Mouse (Mus musculus): ENCODE measurements at regions not wholly inside any gene's neighbourhood (a gene's known extent, or its start where the extent isn't known, plus 50 kb on each side); places are given as distances from the start of the nearest gene placed in this dataset.

GRCm38 (mm10) chr15:24297236-24297635 is 1116.3 kb downstream of the Basp1 start:
- H3K4me3 ChIP-seq (replicated peaks; ENCODE audit: low read length): no peak overlapping the region
- no peaks in the 10 kb centered on the region for H3K9me3 ChIP-seq (ENCODE audit: control insufficient read depth, low read length)
- DNase-seq (ENCODE audit: low spot score): no peak
- no peak overlapping the region for H3K4me2 ChIP-seq (replicated peaks; ENCODE audit: low read depth, low read length, severe bottlenecking)
- H3K36me3 ChIP-seq (ENCODE audit: control insufficient read depth, insufficient read depth, low read length): no peaks in the 10 kb centered on the region
- no peak for TF ChIP-seq POLR2A (IDR thresholded peaks at IDR 0.05; ENCODE audit: borderline replicate concordance, extremely low read depth, insufficient read depth, insufficient read length)
- ATAC-seq (ENCODE audit: low FRiP score, low read depth): no peak
- H3K9ac ChIP-seq (ENCODE audit: low read depth, low read length, severe bottlenecking): no peak overlapping the region
- no peak overlapping the region for H3K27ac ChIP-seq (replicated peaks; ENCODE audit: low read depth, low read length)
- H3K4me1 ChIP-seq (ENCODE audit: control insufficient read depth, insufficient read depth, low read length): no peaks in the 10 kb centered on the region
- no peaks in the 10 kb centered on the region for H3K27me3 ChIP-seq (ENCODE audit: control insufficient read depth, insufficient read depth, low read length)

GRCm38 (mm10) chr15:24296798-24297197 is 1116.8 kb downstream of the Basp1 start:
- no peak for ATAC-seq (ENCODE audit: low FRiP score, low read depth)
- H3K27me3 ChIP-seq (ENCODE audit: control insufficient read depth, insufficient read depth, low read length): no peaks in the 10 kb centered on the region

GRCm38 (mm10) chr15:24275100-24275499 is 1138.5 kb downstream of the Basp1 start:
- no peak for ATAC-seq (ENCODE audit: low FRiP score, low read depth)
- WGBS: 70% methylated on average over 5 of the region's 5 CpGs
- H3K9me3 ChIP-seq (ENCODE audit: control insufficient read depth, low read length): no peaks in the 10 kb centered on the region
- H3K4me1 ChIP-seq (ENCODE audit: control insufficient read depth, insufficient read depth, low read length): no peaks in the 10 kb centered on the region
- H3K4me3 ChIP-seq (replicated peaks; ENCODE audit: low read length): no peak overlapping the region
- H3K36me3 ChIP-seq (ENCODE audit: control insufficient read depth, insufficient read depth, low read length): no peaks in the 10 kb centered on the region
- DNase-seq (ENCODE audit: low spot score): no peak
- no peak overlapping the region for H3K9ac ChIP-seq (ENCODE audit: low read depth, low read length, severe bottlenecking)
- TF ChIP-seq POLR2A (IDR thresholded peaks at IDR 0.05; ENCODE audit: borderline replicate concordance, extremely low read depth, insufficient read depth, insufficient read length): no peak
- H3K27me3 ChIP-seq (ENCODE audit: control insufficient read depth, insufficient read depth, low read length): no peaks in the 10 kb centered on the region
- no peak overlapping the region for H3K4me2 ChIP-seq (replicated peaks; ENCODE audit: low read depth, low read length, severe bottlenecking)
- no peak overlapping the region for H3K27ac ChIP-seq (replicated peaks; ENCODE audit: low read depth, low read length)

More at GRCm38 (mm10) chr15:24296798-24297197, 1116.8 kb downstream of the Basp1 start:
- Histone ChIP-seq H3K4me2 (replicated peaks; ENCODE audit: low read depth, low read length, severe bottlenecking) (no peak overlapping the region), H3K9ac (ENCODE audit: low read depth, low read length, severe bottlenecking) (no peak overlapping the region), H3K4me3 (replicated peaks; ENCODE audit: low read length) (no peak overlapping the region), H3K4me1 (ENCODE audit: control insufficient read depth, insufficient read depth, low read length) (no peaks in the 10 kb centered on the region), H3K36me3 (ENCODE audit: control insufficient read depth, insufficient read depth, low read length) (no peaks in the 10 kb centered on the region), H3K27ac (replicated peaks; ENCODE audit: low read depth, low read length) (no peak overlapping the region), H3K9me3 (ENCODE audit: control insufficient read depth, low read length) (no peaks in the 10 kb centered on the region)
- no peak for TF ChIP-seq POLR2A (IDR thresholded peaks at IDR 0.05; ENCODE audit: borderline replicate concordance, extremely low read depth, insufficient read depth, insufficient read length)
- 86% methylated on average over 7 of the region's 7 CpGs for WGBS
- DNase-seq (ENCODE audit: low spot score): no peak

- Histone ChIP-seq H3K36me3 (ENCODE audit: control insufficient read depth, insufficient read depth, low read length) (no peaks in the 10 kb centered on the region), H3K4me3 (replicated peaks; ENCODE audit: low read length) (no peak overlapping the region), H3K27ac (replicated peaks; ENCODE audit: low read depth, low read length) (no peak overlapping the region), H3K27me3 (ENCODE audit: control insufficient read depth, insufficient read depth, low read length) (no peaks in the 10 kb centered on the region), H3K4me1 (ENCODE audit: control insufficient read depth, insufficient read depth, low read length) (no peaks in the 10 kb centered on the region), H3K9ac (ENCODE audit: low read depth, low read length, severe bottlenecking) (no peak overlapping the region), H3K4me2 (replicated peaks; ENCODE audit: low read depth, low read length, severe bottlenecking) (no peak overlapping the region), H3K9me3 (ENCODE audit: control insufficient read depth, low read length) (no peaks in the 10 kb centered on the region)
- no peak for TF ChIP-seq POLR2A (IDR thresholded peaks at IDR 0.05; ENCODE audit: borderline replicate concordance, extremely low read depth, insufficient read depth, insufficient read length)
- DNase-seq (ENCODE audit: low spot score): no peak
- ATAC-seq (ENCODE audit: low FRiP score, low read depth): no peak
Observed at GRCm38 (mm10) chr15:24267360-24267759, 1146.2 kb downstream of the Basp1 start.
